Mouse (Mus musculus) urinary bladder, postnatal 4 days (tissue): ENCODE results near the gene Lrp8.

Experiments used
- DNase-seq, 2 experiments: peaks; one replicate each; pipeline ENCODE4 v3.0.0; 2021 to 2022; ENCODE audit warnings: low spot score in 2 of 2

Gene Lrp8

GRCm38 (mm10) chr4:107846795-107847194 is 44.7 kb downstream of the Lrp8 start:
- no peak for DNase-seq

GRCm38 (mm10) chr4:107848546-107848945 is 46.5 kb downstream of the Lrp8 start:
- DNase-seq = no peak

GRCm38 (mm10) chr4:107849621-107850020 is 47.6 kb downstream of the Lrp8 start:
- no peak for DNase-seq

- DNase-seq = no peak
Observed at GRCm38 (mm10) chr4:107850091-107850490, 48.0 kb downstream of the Lrp8 start.

- no peak for DNase-seq
Observed at GRCm38 (mm10) chr4:107853333-107853732, 51.3 kb downstream of the Lrp8 start.

GRCm38 (mm10) chr4:107853836-107854235 is 51.8 kb downstream of the Lrp8 start:
- DNase-seq = no peak

GRCm38 (mm10) chr4:107856958-107857686 is 55.1 kb downstream of the Lrp8 start:
- no peak for DNase-seq

- DNase-seq = no peak
Observed at GRCm38 (mm10) chr4:107858995-107859394, 56.9 kb downstream of the Lrp8 start.

GRCm38 (mm10) chr4:107864866-107865265 is 62.8 kb downstream of the Lrp8 start:
- no peak for DNase-seq

- peak; percentile 90 to 98 for DNase-seq
Observed at GRCm38 (mm10) chr4:107879254-107880050, 77.4 kb downstream of the Lrp8 start, which contains the start of gene Magoh. Magoh (plus strand) TSS chr4:107879755.

- DNase-seq = no peak
Observed at GRCm38 (mm10) chr4:107881631-107882030, 79.6 kb downstream of the Lrp8 start.

GRCm38 (mm10) chr4:107886371-107886770 is 84.3 kb downstream of the Lrp8 start:
- DNase-seq = no peak

- DNase-seq = no peak
Observed at GRCm38 (mm10) chr4:107889385-107889730, 87.3 kb downstream of the Lrp8 start.

GRCm38 (mm10) chr4:107889731-107890432 is 87.8 kb downstream of the Lrp8 start, which contains the start of gene 0610037L13Rik:
0610037L13Rik (plus strand) TSS chr4:107889813.
- peak; percentile 89 to 93 for DNase-seq

GRCm38 (mm10) chr4:107892663-107893062 is 90.6 kb downstream of the Lrp8 start:
- no peak for DNase-seq

GRCm38 (mm10) chr4:107899211-107899927 is 97.3 kb downstream of the Lrp8 start:
- no peak for DNase-seq

GRCm38 (mm10) chr4:107900206-107900605 is 98.1 kb downstream of the Lrp8 start:
- no peak for DNase-seq

GRCm38 (mm10) chr4:107904252-107904651 is 102.2 kb downstream of the Lrp8 start:
- DNase-seq = no peak

GRCm38 (mm10) chr4:107906561-107906960 is 104.5 kb downstream of the Lrp8 start:
- no peak for DNase-seq

GRCm38 (mm10) chr4:107910020-107910419 is 108.0 kb downstream of the Lrp8 start:
- no peak for DNase-seq

- DNase-seq = no peak
Observed at GRCm38 (mm10) chr4:107920336-107920735, 118.3 kb downstream of the Lrp8 start.
